Mouse (Mus musculus) thymus, adult 18-20 months (tissue): ENCODE measurements at regions not wholly inside any gene's neighbourhood (a gene's known extent, or its start where the extent isn't known, plus 50 kb on each side); places are given as distances from the start of the nearest gene placed in this dataset.

ENCODE experiments used
- DNase-seq, 2 experiments: peaks; one replicate each; pipeline ENCODE4 v3.0.0; 2022; ENCODE audit warnings: mixed read lengths in 2 of 2

DNA sequence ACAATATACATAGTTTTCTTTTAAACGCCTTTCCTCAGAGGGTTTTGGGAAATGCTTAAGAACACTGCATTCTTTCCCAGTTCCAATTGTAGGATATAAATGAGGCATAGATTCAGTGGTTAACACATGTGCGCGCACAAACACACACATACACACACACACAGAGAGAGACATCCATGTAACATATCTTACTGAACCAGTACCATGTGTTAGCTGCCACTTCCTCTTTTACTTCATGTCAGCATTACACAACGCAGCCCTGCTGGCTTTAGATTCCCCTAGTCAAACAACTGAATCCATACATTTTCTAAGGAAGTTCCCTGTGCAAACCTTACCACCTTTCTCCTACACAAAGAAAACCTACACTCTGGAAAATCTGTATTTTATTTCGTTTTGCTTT lies 189.1 kb upstream of the Atp2b1 start:
- DNase-seq = no peak

DNA sequence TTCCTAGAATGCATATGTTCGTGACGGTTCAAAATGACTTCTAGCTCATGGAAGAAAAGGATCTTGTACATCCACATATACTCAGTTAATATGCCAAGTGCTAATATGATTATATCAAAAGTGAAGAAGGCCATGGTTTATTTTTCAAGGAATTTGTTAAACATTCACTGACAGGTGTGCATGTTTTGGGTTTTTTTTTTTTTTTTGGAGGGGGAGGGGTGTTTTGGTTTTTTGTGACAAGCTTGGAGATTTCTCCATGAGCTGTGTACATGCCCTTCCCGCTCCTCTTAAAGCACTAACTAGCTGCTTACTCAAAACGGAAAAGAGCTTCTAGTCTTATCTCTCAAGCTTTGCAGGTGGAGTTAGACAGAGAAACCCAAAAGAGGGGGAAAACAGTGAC lies 187.1 kb upstream of the Atp2b1 start:
- DNase-seq = no peak

DNA sequence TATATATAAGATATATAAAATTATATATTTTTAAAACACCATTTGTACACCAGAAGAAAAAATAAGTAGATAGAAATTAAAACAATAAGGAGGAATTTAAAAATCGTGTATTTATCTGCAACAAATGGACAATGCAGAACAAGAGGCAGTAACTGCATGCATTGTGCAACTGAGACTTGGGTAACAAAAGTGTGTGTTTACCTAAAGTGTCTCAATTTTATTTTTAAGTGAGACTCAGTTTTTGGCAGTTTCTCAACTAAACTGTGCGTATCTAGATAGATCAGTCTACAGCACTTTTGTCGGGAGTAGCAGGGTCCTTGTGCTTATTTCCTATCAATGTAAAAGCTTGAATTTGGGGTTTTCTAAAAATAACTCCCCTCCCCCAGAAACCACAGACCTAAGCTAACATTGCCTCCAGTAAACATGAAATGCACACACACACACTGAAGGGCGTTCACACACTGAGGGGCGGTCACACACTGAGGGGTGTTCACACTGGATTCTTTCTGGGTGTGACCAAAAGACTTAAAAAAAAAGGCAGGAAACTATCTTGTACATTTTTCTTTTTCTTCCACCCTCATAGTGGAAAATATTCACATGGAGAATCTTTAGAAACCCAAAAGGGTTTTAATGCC lies 185.7 kb upstream of the Atp2b1 start:
- DNase-seq = no peak

DNA sequence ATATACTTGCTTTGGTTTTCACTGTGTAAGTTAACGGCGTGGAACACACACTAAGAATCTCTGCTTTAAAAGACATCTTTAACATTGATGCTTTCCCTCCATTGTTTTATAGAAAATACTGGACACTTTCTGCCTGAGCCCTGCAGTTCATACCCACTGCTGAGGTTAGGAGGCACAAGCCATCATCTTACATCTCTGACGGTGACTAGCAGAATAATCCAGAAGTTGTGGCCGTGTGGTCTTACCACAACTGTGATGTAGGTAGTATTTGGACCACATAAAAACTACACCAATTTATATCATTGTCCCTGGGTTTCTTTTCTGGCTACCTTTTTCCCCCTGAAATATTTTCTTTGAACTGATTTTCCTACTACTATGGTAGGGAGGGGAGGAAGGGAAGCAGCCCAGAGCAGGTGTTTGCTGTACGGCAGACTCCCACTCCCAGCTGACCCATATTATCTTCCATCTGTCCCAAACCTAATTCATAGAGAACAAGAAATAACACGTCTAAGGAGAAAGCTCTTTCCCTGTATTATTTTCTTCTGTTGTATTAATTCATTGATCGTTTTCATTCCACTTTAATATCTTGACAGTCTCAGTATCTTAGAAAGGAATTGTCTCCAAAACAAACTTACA lies 180.1 kb upstream of the Atp2b1 start:
- no peak for DNase-seq

DNA sequence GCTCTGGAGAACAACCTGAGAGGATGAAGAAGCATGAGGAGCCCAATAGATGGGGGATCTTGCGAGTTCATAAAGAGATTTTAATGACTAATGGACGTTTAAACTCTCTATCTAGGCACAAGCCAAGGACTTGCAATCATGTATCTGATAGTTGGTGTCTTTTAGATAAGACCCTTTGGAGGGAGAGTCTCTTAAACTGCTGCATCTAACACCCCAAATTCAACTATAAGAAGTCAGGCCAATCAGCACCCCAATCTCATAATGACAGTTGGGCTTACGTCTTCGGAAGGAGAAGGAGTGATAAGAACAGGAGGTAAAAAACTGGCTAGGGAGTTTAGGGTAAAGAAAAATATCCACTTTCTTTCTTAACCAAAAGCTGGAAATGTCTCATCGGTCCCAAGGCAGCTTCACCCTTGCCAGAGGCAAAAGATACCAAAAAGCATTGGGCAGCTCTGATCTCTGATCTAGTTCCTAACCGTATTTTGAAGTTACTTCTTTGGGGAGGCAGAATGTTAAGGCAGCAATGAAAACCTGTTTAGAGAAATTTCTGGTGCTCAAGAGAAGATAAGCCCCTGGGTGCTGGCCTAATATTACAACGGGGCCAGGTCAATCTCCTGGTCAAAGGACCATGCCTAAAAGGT lies 173.6 kb upstream of the Atp2b1 start:
- no peak for DNase-seq

DNA sequence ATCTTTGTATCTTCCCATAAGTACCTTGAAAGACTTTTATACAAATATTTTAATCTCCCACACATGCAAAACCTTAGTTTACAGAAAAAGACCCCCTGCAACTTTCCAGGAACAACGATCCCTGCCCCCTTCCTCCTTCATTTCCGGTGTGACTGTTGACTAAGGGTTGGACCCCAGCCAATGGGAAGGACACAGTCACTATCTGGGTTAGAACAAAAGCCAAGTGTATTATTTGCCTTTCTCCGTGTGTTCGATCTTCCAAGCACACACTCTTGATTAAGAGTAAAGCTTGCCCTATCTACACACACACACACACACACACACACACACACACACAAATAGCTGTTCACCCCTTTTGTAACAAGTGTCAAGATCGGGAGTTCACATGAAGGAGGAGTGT lies 172.8 kb upstream of the Atp2b1 start:
- no peak for DNase-seq

DNA sequence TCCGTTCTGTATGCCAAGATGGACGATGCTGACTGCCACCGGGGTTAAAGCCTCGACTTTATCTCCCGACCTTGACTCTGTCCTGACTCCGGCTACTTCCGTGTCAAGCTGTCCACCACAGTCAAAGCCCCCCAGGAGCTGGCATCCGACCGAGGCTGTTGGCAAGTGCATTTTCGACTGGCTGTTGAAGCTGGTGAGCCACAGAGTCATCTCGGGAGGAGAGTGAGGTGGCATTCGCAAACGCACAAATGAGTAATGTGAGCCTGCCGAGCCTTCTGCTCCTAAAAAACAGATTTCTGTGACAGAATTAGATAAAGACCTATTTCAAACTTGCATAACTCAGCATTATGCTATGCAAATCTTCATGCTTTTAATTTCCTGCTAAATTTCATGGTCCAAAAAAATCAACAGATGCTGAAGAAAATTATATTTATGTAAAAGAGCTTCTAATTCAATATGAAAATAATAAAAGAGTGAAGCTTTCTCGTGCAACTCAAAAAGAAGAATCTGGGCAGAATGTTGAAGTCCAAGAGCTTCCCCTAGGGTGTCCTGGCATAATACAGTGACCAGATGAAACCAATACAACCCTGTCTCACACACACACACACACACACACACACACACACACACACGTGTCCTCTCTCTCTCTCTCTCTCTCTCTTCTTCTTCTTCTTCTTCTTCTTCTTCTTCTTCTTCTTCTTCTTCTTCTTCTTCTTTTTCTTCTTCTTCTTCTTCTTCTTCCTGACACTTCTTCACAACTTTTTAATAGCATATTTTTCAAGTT lies 171.2 kb upstream of the Atp2b1 start:
- DNase-seq = no peak

DNA sequence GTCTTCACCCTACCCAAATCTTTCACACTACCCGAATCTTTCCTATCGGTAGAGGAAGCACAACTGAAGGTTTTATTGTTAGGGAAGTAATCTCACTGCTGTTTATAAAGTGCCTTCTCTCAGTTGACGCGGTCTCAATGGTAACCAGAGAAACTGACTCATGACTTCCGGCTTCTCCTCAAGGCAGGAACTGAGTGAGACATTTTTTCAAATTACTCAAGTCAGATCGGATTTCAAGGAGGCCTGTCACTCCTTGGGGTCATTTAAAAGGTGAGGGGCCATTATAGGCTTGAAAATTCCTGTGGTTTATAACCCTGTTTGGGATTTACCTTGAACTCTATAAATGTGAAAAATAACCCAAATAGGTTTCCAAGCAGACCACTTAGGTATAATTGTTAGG lies 170.0 kb upstream of the Atp2b1 start:
- peak in 1 of 2 experiments; percentile 14 for DNase-seq

DNA sequence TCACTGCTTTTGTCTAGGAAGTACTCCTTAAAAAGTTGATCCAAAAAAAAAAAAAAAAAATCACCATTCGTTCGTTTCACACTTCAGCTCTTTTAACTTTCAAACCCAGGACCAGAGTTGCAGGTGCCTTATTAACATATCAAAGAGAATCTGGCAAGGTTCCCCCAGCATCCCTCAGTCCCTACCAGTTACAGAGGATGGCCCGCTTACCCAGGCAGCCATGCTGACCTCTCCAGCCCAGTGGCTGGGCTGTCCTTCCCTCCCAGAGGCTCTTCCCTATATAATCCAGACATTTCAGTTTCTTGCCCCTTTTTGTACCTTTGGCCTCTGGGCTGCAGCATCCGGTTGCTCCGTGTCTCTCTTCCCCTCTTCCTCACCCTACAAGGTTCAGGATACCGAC lies 169.5 kb upstream of the Atp2b1 start:
- no peak for DNase-seq

DNA sequence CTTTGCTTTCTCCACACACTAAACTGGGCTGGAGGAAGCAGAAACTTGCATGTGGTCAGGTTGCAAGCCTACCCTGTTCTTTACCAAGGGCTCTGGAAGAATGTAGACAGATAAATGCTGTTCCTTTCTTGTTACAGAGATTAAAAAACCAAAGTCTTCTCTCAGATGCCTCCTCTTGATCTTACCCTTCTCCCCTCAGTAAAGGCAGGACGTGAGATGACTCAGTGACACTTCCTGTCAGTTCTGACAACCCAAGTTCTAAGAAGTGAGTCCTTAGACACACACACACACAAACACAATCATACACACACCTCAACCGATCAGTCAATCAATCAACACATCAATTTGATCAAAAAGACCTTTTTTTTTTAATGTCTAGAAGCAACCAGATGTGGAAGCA lies 168.8 kb upstream of the Atp2b1 start:
- DNase-seq = no peak

DNA sequence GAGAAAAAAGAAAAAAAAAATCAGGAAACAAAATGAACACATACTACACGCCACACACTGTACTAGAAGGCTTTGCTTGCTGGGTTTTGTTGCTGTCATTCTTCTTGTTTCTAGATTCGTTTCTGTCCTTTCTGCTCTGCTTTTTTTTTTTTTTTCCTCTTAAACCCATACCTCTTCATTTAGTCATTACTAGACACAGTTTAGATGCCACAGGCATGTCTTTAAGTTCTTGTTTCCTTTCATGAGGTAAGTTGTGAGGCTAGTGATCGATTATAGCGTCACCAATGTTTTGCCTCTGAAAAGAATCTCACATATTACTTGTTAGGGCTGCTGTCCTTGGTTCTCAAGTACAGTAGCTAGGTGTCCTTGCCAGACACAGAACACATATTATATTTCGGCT lies 168.3 kb upstream of the Atp2b1 start:
- no peak for DNase-seq

DNA sequence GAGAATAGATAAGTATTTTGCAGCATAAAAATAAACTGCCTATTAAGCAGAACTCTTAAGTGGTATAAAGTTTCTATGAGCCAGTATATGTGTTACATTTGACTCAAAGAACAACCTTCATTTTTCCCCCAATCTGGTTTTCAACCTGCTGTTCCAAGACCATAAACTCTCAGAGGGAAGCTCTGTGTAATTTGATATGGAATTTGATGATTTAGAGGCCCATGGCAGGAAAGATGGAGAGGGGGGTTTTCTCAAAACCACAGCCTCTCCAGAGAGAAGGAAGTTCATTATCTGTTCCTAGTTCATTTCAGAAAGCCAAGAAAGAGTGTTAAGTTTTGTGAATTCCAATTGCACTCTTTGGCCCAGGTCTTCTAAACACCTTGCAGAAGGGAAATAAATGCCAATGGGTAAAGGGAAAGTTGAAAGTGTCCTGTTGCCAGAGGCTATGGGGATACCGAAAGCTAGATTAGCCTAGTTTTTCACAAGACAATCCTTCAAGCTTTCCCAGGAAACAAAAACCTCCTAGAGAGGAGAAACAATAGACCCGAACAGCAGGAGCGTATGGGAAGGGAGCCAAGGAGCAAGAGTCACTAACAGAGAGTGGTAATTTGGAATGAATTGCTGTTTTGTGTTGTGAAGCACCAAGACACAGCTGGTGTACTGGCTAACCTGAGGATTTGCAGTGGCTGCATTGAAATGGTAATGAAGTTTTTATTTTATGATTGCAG lies 165.2 kb upstream of the Atp2b1 start:
- DNase-seq = no peak

DNA sequence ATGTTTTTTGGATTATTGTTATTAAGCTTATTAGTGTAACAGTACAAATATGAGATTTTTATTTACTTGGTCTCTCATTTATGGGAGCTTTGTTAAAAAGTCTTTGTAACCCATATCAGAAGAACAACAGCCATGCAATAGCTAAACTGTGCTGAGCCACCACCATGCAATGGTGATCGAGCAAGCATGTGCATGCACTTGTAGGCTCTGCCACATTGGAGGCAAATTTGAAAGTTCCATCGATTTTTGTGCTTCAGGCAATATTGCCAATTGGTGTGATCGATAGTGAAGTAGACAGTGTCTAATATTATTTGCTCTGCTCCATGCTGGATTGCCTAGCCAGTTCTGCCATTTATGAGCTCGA lies 164.6 kb upstream of the Atp2b1 start:
- no peak for DNase-seq

DNA sequence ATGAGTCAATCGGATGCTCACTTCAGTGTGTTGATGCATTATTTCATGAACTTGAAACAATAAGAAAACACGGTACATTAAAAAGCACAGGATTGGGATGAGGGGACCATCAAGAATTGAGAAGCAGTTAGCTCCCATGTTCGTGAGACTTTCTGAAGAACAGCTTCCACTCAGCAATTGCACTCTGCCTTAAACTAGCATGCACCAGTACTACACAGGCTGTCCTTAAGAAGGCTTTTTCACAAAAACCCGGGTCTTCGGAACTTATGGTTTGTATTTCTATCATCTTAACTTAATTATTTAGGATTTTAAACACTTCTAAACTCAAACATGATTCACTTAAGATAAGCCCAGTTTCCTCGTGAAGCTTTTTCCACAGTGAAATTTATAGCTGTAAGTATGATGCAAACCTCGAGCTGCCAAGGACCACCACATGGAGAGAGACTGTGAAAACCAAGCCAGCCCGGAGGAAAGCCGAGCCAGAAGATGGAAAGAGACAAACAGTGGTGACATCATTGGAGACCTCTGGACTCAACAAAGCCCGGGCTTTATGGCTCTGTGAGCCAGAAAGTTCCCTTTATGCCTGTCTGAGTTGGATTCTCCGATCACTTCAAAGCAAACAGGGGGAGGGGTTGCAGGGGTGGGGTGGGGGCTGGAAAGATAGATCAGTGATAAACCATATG lies 162.7 kb upstream of the Atp2b1 start:
- no peak for DNase-seq

DNA sequence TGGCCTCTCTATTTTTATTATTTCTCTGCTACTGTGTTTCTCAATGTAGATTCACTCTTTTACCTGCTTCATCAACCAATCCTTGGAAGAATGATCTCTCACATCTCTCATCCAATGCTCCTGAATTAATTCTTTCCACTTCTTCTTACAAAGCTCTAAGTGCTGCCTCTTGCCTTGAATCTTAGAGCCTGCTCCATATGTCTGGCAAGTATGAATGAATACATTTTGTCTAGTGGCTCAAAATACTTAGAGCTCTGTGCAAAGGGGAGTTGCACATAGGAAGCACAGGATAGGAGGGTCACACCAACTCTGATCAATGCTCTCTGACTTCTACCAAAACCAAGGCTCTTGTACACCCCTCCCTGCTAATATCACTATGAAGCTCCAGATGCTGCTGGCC lies 153.1 kb upstream of the Atp2b1 start:
- DNase-seq = no peak

DNA sequence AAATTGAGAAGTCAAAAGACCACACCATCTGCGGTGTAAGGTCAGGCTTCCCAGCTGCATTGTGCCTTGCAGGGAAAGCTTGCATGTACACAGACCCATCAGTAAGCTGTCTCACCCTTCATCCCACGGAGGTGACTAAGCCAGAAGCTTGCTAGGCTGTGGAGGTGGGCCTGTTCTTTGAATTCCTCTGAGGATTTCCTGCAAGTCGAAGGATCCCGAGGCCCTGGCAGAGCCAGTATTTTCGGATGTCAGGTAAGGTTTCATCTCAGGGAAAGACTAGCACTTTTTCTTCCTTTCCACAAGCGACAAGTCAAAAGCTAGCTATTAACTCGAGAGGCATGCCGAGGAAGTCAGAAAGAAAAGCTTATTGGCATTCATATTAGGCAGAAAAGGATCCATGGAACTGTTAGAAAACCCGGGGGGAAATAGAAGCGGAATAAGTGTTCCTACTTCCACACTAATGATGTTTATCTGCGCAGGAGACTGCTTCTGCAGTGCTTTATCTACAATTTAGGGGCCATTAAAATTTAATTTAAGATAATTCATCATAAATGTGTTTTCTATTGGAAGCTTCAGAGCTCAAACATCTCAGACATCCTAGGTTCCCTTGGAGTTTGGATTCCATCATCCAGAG lies 148.3 kb upstream of the Atp2b1 start:
- no peak for DNase-seq

DNA sequence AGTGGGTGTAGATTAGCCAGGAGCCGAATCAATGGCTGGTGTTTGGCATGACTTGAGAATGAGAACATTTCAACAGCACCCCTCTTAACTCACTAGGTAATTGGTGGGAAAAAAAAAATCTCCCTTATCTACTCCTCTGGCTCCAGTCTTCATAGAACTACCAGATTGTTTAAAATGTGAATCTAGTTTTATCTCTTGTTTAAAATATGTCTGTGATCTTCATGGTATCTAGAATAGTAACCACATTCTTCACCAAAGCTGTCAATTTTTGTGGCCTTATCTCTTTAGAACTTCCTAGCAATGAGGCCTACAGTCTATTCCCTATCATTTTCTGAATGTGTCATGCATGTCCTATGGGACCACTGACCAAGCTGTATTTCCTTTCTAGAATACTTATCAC lies 134.4 kb upstream of the Atp2b1 start:
- DNase-seq = no peak

DNA sequence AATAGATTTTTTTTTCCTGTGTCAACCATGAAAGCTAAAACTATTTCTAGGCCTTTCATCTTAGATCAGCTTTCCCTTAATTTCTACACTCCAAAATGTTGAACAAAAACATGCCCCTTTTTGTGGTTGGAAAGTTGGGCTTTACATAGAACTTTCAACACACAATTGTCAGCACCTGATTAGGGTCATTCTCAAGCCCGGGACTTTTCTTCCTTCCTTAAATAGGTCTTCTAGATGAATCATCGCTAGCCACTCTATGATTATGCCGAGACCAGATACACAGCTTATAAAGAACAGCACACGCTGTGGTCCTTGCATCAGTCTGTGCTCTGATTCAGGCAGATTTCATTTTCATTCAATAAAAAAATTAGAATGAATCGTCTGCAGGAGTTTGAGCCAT lies 133.3 kb upstream of the Atp2b1 start:
- no peak for DNase-seq

DNA sequence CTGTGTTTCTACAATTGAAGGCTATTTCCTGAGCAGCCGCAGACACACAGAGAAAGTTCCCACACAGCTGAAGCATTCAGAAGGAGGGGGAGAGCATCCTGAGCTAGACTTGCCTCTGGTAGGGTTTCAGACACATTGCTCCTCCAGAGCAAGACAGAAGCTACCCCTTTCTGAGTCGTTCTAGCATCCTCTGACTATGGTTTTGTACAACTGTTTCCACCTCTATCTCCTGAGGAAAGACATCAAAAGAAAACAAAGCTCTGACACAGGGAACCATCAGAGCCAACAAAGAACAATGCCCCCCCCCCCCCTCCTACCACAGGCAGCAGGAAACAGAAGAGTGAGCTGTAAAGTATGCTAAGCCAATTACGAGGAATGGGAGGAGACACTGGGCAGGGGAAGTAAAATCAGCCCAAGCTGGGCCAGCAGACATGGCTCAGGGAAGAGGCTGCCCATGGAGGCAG lies 132.3 kb upstream of the Atp2b1 start:
- DNase-seq = no peak

DNA sequence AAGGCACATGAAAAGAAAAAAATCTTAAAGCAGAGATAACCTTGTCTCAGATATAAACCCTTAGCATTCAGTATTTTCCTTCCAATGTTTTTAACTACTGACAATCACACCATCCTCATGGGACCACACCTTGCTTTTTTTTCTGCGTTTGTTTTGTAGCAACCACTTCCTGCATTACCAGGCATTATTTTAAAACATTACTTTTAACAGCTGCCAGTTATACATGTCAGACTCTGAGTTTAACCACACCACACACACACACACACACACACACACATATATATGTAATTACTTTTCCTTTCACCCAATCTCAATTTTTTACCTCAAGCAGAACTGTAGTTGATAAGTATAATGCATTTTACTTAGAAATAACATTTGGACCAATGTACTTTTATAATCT lies 128.8 kb upstream of the Atp2b1 start:
- no peak for DNase-seq

DNA sequence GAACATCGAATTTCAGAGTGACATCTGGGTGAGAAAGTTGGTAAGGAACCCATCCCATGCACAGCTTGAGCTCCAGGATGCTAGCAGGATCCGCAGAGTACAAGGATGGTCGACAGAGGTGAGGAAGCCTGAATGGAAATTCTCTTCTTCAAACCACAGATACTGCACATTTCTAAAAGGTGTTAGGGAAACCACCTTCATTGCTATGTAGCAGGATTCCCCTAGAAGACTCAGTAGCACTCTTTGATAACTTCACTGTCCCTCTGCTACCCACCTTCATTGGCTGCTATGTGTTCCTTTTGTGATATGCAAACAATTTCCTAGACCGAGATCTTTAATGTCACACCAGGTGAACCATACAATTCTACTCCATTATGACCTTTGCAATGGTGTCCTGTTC lies 128.1 kb upstream of the Atp2b1 start:
- DNase-seq = no peak

DNA sequence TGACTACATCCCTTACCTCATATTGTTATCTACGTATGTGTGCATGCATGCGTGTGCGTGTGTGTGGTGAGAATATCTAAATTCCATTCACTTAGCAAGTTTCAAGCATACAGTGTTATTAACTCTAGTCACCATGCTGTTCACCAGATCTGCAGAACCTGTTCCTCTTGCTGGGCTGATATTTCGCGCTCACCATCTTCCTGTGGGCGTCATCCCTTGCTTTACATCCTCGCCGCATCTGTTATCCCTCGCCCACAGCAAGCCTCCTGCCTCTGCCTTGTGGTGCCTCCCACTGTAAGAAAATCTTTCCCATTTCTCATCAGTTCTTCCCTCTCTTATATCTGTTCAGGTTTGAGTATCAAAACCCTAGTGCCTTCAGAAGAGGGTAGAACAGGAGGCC lies 124.4 kb upstream of the Atp2b1 start:
- no peak for DNase-seq
